Mouse (Mus musculus): ENCODE measurements around the gene AC170998.1. TPM values are rescaled to one million over a fixed set of nuclear protein-coding genes. Genes with fewer than 3 reads are reported as not detected.
"Not testable (repeated sequence)": the region's sequence is repeated elsewhere in the genome, so short reads cannot be mapped to it uniquely, and the experiment has no call there.

The AC170998.1 gene
- polyA plus RNA-seq, 1 experiment from 2014 or later: 0.80 TPM

GRCm38 (mm10) chr17:28769875-28770421 lies 44.1 kb downstream of the AC170998.1 start:
- peak overlapping the region; percentile 78 for H3K4me2 ChIP-seq (ENCODE audit: low read depth, low read length)
- peaks cover 32% of the 10 kb centered on the region for H3K27me3 ChIP-seq (ENCODE audit: insufficient read depth, low read length)
- peak overlapping the region; percentile 68 for H3K27ac ChIP-seq (ENCODE audit: low read depth)
- peak overlapping the region; percentile 61 for H3K4me3 ChIP-seq (ENCODE audit: low read depth, low read length)
- WGBS (ENCODE audit: insufficient replicate concordance): under 1% methylated on average over 23 of the region's 24 CpGs
- peak overlapping the region; percentile 70 for H3K9ac ChIP-seq (replicated peaks)
- no peak for TF ChIP-seq EP300 (IDR thresholded peaks at IDR 0.05; ENCODE audit: low read depth)
- peak; percentile 28 for ATAC-seq
- no peaks in the 10 kb centered on the region for H3K36me3 ChIP-seq (replicated peaks; ENCODE audit: insufficient read depth, low read length)
- peaks cover 15% of the 10 kb centered on the region for H3K4me1 ChIP-seq (ENCODE audit: insufficient read depth)
- DNase-seq: peak; percentile 28
- H3K9me3 ChIP-seq (ENCODE audit: low read length): no peaks in the 10 kb centered on the region

- peaks cover 32% of the 10 kb centered on the region for H3K27me3 ChIP-seq (ENCODE audit: insufficient read depth, low read length)
- H3K4me2 ChIP-seq (ENCODE audit: low read depth, low read length): peak overlapping the region; percentile 78; the same call in 1 of the 2 replicates
- peaks cover 15% of the 10 kb centered on the region for H3K4me1 ChIP-seq (ENCODE audit: insufficient read depth)
- no peak overlapping the region for H3K27ac ChIP-seq (ENCODE audit: low read depth)
- H3K9ac ChIP-seq (replicated peaks): no peak overlapping the region
- H3K36me3 ChIP-seq (replicated peaks; ENCODE audit: insufficient read depth, low read length): no peaks in the 10 kb centered on the region
- DNase-seq (no peak), ATAC-seq (no peak)
- 85% methylated on average over 5 of the region's 5 CpGs for WGBS (ENCODE audit: insufficient replicate concordance)
- H3K4me3 ChIP-seq (ENCODE audit: low read depth, low read length): no peak overlapping the region
- TF ChIP-seq EP300 (IDR thresholded peaks at IDR 0.05; ENCODE audit: low read depth) (no peak), CTCF (IDR thresholded peaks at IDR 0.05; ENCODE audit: low read depth) (no peak)
- H3K9me3 ChIP-seq (ENCODE audit: low read length): no peaks in the 10 kb centered on the region
Observed at GRCm38 (mm10) chr17:28771289-28771688, 45.4 kb downstream of the AC170998.1 start.

GRCm38 (mm10) chr17:28774303-28774702 lies 48.4 kb downstream of the AC170998.1 start:
- DNase-seq; H3K4me3 ChIP-seq (ENCODE audit: low read depth, low read length); H3K4me2 ChIP-seq (ENCODE audit: low read depth, low read length); H3K36me3 ChIP-seq (replicated peaks; ENCODE audit: insufficient read depth, low read length); H3K9ac ChIP-seq (replicated peaks); H3K27ac ChIP-seq (ENCODE audit: low read depth); ATAC-seq; H3K9me3 ChIP-seq (ENCODE audit: low read length): not testable (repeated sequence)
- 86% methylated on average over 8 of the region's 9 CpGs for WGBS (ENCODE audit: insufficient replicate concordance)
- Histone ChIP-seq H3K27me3 (ENCODE audit: insufficient read depth, low read length) (peaks cover 20% of the 10 kb centered on the region), H3K4me1 (ENCODE audit: insufficient read depth) (peaks cover 12% of the 10 kb centered on the region)
- peak; percentile 51 for TF ChIP-seq CTCF (IDR thresholded peaks at IDR 0.05; ENCODE audit: low read depth)

- Histone ChIP-seq H3K9ac (replicated peaks) (no peak overlapping the region), H3K27ac (ENCODE audit: low read depth) (no peak overlapping the region), H3K4me2 (ENCODE audit: low read depth, low read length) (no peak overlapping the region), H3K36me3 (replicated peaks; ENCODE audit: insufficient read depth, low read length) (no peaks in the 10 kb centered on the region), H3K4me3 (ENCODE audit: low read depth, low read length) (no peak overlapping the region), H3K4me1 (ENCODE audit: insufficient read depth) (peaks cover 4% of the 10 kb centered on the region), H3K27me3 (ENCODE audit: insufficient read depth, low read length) (peaks cover 11% of the 10 kb centered on the region), H3K9me3 (ENCODE audit: low read length) (no peaks in the 10 kb centered on the region)
- WGBS (ENCODE audit: insufficient replicate concordance): 57% methylated on average over 4 of the region's 4 CpGs
- ATAC-seq (no peak), DNase-seq (no peak)
- TF ChIP-seq EP300 (IDR thresholded peaks at IDR 0.05; ENCODE audit: low read depth) (no peak), CTCF (IDR thresholded peaks at IDR 0.05; ENCODE audit: low read depth) (no peak)
Observed at GRCm38 (mm10) chr17:28775161-28775560, 49.3 kb downstream of the AC170998.1 start.

Other genes starting within 250 kb of the AC170998.1 start
- 25.9 and 29.0 TPM in 2 replicates for gene Fkbp5, start 208.6 kb upstream of the AC170998.1 start, polyA plus RNA-seq (2015; fragmentation: Nextera tagmentation; extraction: Ambion mirVana)
- gene Armc12, start 195.3 kb upstream of the AC170998.1 start, polyA plus RNA-seq (2015; fragmentation: Nextera tagmentation; extraction: Ambion mirVana): not detected in 2 replicates
- not detected in 2 replicates for gene Clpsl2, start 176.7 kb upstream of the AC170998.1 start, polyA plus RNA-seq (2015; fragmentation: Nextera tagmentation; extraction: Ambion mirVana)
- gene Clps, start 165.3 kb upstream of the AC170998.1 start, polyA plus RNA-seq (2015; fragmentation: Nextera tagmentation; extraction: Ambion mirVana): 1.2 and 26.9 TPM in 2 replicates
- not detected in 2 replicates for gene Lhfpl5, start 150.4 kb upstream of the AC170998.1 start, polyA plus RNA-seq (2015; fragmentation: Nextera tagmentation; extraction: Ambion mirVana)
- gene Srpk1, start 103.4 kb upstream of the AC170998.1 start, polyA plus RNA-seq (2015; fragmentation: Nextera tagmentation; extraction: Ambion mirVana): 20.9 and 21.7 TPM in 2 replicates
- gene Slc26a8, start 35.9 kb upstream of the AC170998.1 start, polyA plus RNA-seq (2015; fragmentation: Nextera tagmentation; extraction: Ambion mirVana): 0.32 and 0.51 TPM in 2 replicates
- gene Mapk14, start 34.8 kb upstream of the AC170998.1 start, polyA plus RNA-seq (2015; fragmentation: Nextera tagmentation; extraction: Ambion mirVana): 23.6 and 24.5 TPM in 2 replicates
- 25.2 and 27.6 TPM in 2 replicates for gene Mapk13, start 43.2 kb downstream of the AC170998.1 start, polyA plus RNA-seq (2015; fragmentation: Nextera tagmentation; extraction: Ambion mirVana)
- 33.9 and 35.6 TPM in 2 replicates for gene Brpf3, start 75.0 kb downstream of the AC170998.1 start, polyA plus RNA-seq (2015; fragmentation: Nextera tagmentation; extraction: Ambion mirVana)
- 0.09 and 0.16 TPM in 2 replicates for gene Pnpla1, start 132.3 kb downstream of the AC170998.1 start, polyA plus RNA-seq (2015; fragmentation: Nextera tagmentation; extraction: Ambion mirVana)
- 0.08 and 0.09 TPM in 2 replicates for gene 4930539E08Rik, start 189.2 kb downstream of the AC170998.1 start, polyA plus RNA-seq (2015; fragmentation: Nextera tagmentation; extraction: Ambion mirVana)
- 0.14 and 0.29 TPM in 2 replicates for gene Pxt1, start 217.8 kb downstream of the AC170998.1 start, polyA plus RNA-seq (2015; fragmentation: Nextera tagmentation; extraction: Ambion mirVana)
- 38.6 and 39.5 TPM in 2 replicates for gene Kctd20, start 225.9 kb downstream of the AC170998.1 start, polyA plus RNA-seq (2015; fragmentation: Nextera tagmentation; extraction: Ambion mirVana)